Mouse (Mus musculus) cerebellum, adult 9-10 months (tissue): ENCODE measurements around the gene Draxin.

Experiments used
- DNase-seq: peaks from one replicate; pipeline ENCODE4 v3.0.0; 2022

The Draxin gene

GRCm38 (mm10) chr4:148081201-148081600, 49.3 kb downstream of the Draxin start:
- no peak for DNase-seq

- DNase-seq, result peak; percentile 73
Measured at GRCm38 (mm10) chr4:148080597-148080973, 49.9 kb downstream of the Draxin start.

- no peak for DNase-seq
Measured at GRCm38 (mm10) chr4:148079944-148080596, 50.4 kb downstream of the Draxin start.

GRCm38 (mm10) chr4:148079212-148079611, 51.3 kb downstream of the Draxin start:
- no peak for DNase-seq

GRCm38 (mm10) chr4:148075881-148076280, 54.6 kb downstream of the Draxin start:
- no peak for DNase-seq

- peak; percentile 52 for DNase-seq
Measured at GRCm38 (mm10) chr4:148075259-148075658, 55.2 kb downstream of the Draxin start.

GRCm38 (mm10) chr4:148074521-148075189, 55.8 kb downstream of the Draxin start:
- DNase-seq, result no peak

- no peak for DNase-seq
Measured at GRCm38 (mm10) chr4:148071508-148071907, 59.0 kb downstream of the Draxin start.

- no peak for DNase-seq
Measured at GRCm38 (mm10) chr4:148069602-148070218, 60.8 kb downstream of the Draxin start.

- no peak for DNase-seq
Measured at GRCm38 (mm10) chr4:148067346-148067745, 63.2 kb downstream of the Draxin start.

GRCm38 (mm10) chr4:148066401-148066744, 64.1 kb downstream of the Draxin start:
- no peak for DNase-seq

- no peak for DNase-seq
Measured at GRCm38 (mm10) chr4:148065702-148066400, 64.6 kb downstream of the Draxin start.

- no peak for DNase-seq
Measured at GRCm38 (mm10) chr4:148061086-148061480, 69.4 kb downstream of the Draxin start.

- DNase-seq, result no peak
Measured at GRCm38 (mm10) chr4:148060120-148061085, 70.1 kb downstream of the Draxin start.

- DNase-seq, result no peak
Measured at GRCm38 (mm10) chr4:148058993-148059392, 71.5 kb downstream of the Draxin start.

- DNase-seq, result no peak
Measured at GRCm38 (mm10) chr4:148058218-148058819, 72.2 kb downstream of the Draxin start.

GRCm38 (mm10) chr4:148057661-148058209, 72.8 kb downstream of the Draxin start:
- no peak for DNase-seq

- no peak for DNase-seq
Measured at GRCm38 (mm10) chr4:148056801-148057200, 73.7 kb downstream of the Draxin start.

GRCm38 (mm10) chr4:148056246-148056645, 74.3 kb downstream of the Draxin start:
- DNase-seq, result no peak

- peak; percentile 77 for DNase-seq
Measured at GRCm38 (mm10) chr4:148054961-148055695, 75.4 kb downstream of the Draxin start.

GRCm38 (mm10) chr4:148053417-148053920, 77.0 kb downstream of the Draxin start:
- DNase-seq, result no peak
